Mouse (Mus musculus) thymus, adult 2 months (tissue): ENCODE measurements at regions not wholly inside any gene's neighbourhood (a gene's known extent, or its start where the extent isn't known, plus 50 kb on each side); places are given as distances from the start of the nearest gene placed in this dataset.

Source experiments
- DNase-seq: peaks from one replicate; pipeline ENCODE4 v3.0.0; 2021
- H3K27ac ChIP-seq: fragments of 200-500 bp; 2 replicates; pipeline ENCODE4 v1.5.1; 2012; ENCODE audit warnings: low read length, control low read depth; ENCODE audit not compliant: control insufficient read depth, insufficient read depth
- H3K27me3 ChIP-seq: fragments of 200-500 bp; 2 replicates; pipeline ENCODE4 v1.6.1; 2012; ENCODE audit warnings: mild to moderate bottlenecking, low read length, moderate library complexity, mixed read lengths; ENCODE audit not compliant: control insufficient read depth, insufficient read depth
- H3K36me3 ChIP-seq: fragments of 200-500 bp; 2 replicates; pipeline ENCODE4 v1.6.1; 2012; ENCODE audit warnings: mild to moderate bottlenecking, low read length, moderate library complexity; ENCODE audit not compliant: control insufficient read depth, insufficient read depth
- H3K4me1 ChIP-seq: fragments of 200-500 bp; replicated peaks from 2 replicates; pipeline ENCODE4 v1.6.1; 2012; ENCODE audit warnings: low read length; ENCODE audit not compliant: control insufficient read depth, insufficient read depth
- H3K4me3 ChIP-seq: fragments of 200-500 bp; 2 replicates; pipeline ENCODE4 v1.5.1; 2012; ENCODE audit warnings: mild to moderate bottlenecking, low read length, control low read depth, moderate library complexity; ENCODE audit not compliant: control insufficient read depth, insufficient read depth
- CTCF ChIP-seq: fragments of 200-500 bp; IDR thresholded peaks from 2 replicates; pipeline ENCODE4 v1.5.1; 2012; ENCODE audit warnings: mild to moderate bottlenecking, control low read depth, low read length, moderate library complexity, borderline replicate concordance; ENCODE audit not compliant: control insufficient read depth, poor library complexity, insufficient read depth; ENCODE audit errors: extremely low read depth
- POLR2A ChIP-seq: fragments of 200-500 bp; IDR thresholded peaks from 2 replicates; pipeline ENCODE4 v1.6.1; 2012; ENCODE audit warnings: mild to moderate bottlenecking, low read length, control low read depth, moderate library complexity; ENCODE audit not compliant: control insufficient read depth, poor library complexity, insufficient read depth; ENCODE audit errors: extremely low read depth
- WGBS: fragments of 180-500 bp; shearing (Covaris S2); methylation state at CpG from one replicate; pipeline ENCODE4 v1.1.7; 2018; 5-methylcytosine and 5-hydroxymethylcytosine counted together

DNA sequence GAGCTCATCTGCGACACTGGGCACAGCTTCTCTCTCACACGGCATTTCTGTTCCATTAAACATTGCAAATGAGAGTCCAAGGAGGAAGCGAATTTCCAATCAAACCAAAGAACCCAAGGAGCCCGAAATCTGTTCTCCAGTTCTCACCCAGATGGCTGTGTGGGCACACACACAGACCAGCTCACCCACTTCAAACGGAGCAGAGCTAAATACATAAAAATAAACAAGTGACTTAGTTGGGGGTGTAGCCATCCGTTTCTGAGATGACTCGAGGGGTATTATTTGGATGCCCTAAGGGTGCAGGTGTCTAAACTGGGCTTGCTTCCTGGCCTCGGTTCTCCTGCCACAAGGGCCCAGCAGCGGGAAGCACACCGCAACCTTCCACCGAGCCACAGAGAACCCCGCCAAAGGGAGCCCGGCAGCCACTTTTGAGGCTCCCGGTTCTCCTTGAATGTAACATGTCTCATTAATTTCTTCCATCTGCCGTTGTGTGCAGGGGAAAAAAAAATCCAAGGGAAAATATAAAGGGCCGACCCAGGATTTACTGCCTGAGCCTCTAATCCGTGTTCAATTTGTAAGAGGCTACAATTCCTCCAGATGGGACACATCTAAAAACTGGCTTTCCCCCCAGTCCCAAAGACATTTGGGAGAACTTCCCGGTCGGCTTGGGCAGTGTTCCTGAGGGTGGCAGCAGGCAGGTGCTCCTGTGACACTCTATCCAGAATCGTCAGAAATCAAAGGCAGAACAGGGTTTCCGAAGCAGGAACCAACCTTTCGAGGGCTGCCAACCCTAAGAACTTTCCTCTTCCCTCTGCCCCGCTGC lies 598.6 kb upstream of the Gm10131 start:
- H3K4me1 ChIP-seq: no peaks in the 10 kb centered on the region
- no peak overlapping the region for H3K4me3 ChIP-seq
- no peak for TF ChIP-seq CTCF
- no peak for TF ChIP-seq POLR2A
- no peaks in the 10 kb centered on the region for H3K27me3 ChIP-seq
- no peaks in the 10 kb centered on the region for H3K36me3 ChIP-seq
- 92% methylated on average over 23 of the region's 23 CpGs for WGBS
- no peak for DNase-seq
- no peak overlapping the region for H3K27ac ChIP-seq

DNA sequence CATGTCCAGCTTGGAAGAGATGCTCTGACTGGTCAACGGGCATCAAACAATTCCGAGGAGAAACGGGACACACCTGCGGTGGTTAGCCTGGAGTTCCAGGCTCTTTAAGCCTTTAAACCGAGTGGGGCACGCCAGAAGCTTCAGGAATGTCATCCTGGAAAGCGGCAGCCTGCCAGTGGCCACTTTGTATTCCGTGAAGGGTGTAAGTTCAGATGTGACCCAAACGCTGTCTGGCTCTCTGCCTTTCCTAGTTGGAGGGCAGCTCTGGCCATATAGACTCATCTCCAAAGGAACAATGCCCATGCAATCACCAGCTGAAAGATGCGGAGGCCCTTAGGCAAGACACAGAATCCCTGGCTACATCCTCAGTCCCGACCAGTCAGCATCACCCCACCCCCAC lies 597.8 kb upstream of the Gm10131 start:
- no peak for DNase-seq
- TF ChIP-seq CTCF (no peak), POLR2A (no peak)
- Histone ChIP-seq H3K27ac (no peak overlapping the region), H3K4me3 (no peak overlapping the region), H3K27me3 (no peaks in the 10 kb centered on the region), H3K4me1 (no peaks in the 10 kb centered on the region), H3K36me3 (no peaks in the 10 kb centered on the region)
- WGBS: 86% methylated on average over 11 of the region's 11 CpGs

DNA sequence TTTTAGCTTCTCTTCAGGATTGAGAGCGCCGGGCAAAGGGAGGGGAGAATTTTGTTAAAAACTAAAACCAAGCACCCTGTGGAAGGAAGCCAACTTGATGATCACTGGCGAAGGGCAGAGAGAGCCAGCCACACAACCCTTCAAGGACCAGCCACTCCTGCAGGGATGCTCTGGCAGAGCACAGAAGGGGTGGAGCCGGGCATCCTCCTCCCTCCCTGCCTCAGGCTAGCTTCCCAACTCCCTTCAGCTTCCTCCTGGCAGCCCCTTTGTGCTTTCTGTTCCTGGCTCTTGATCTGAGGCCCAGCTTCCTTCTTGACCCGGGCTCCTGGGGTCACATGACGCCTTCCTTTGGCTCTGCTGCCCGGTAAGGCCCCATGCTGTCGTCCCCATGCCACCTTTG lies 591.8 kb upstream of the Gm10131 start:
- H3K4me3 ChIP-seq: no peak overlapping the region
- no peaks in the 10 kb centered on the region for H3K27me3 ChIP-seq
- no peaks in the 10 kb centered on the region for H3K4me1 ChIP-seq
- 74% methylated on average over 8 of the region's 8 CpGs for WGBS
- no peaks in the 10 kb centered on the region for H3K36me3 ChIP-seq
- no peak for DNase-seq
- H3K27ac ChIP-seq: no peak overlapping the region
- TF ChIP-seq CTCF: no peak
- TF ChIP-seq POLR2A: no peak

DNA sequence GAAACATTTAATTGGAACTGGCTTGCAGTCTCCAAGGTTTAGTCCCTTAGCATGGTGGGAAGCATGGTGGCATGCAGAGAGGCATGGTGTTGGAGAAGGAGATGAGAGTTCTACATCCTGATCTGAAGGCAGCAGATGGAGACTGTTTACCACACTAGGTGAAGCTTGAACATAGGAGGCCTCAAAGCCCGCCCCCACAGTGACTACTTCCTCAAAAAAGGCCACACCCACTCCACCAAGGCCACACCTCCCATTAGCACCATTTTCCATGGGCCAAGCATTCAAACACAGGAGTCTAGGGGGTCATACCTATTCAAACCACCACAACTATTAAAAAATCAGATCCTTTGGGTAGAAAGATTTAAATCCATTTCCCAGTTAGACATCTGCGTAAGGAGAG lies 591.3 kb upstream of the Gm10131 start:
- no peaks in the 10 kb centered on the region for H3K36me3 ChIP-seq
- H3K4me3 ChIP-seq: no peak overlapping the region
- 95% methylated on average over 2 of the region's 2 CpGs for WGBS
- no peak for DNase-seq
- TF ChIP-seq CTCF (no peak), POLR2A (no peak)
- no peak overlapping the region for H3K27ac ChIP-seq
- H3K4me1 ChIP-seq: no peaks in the 10 kb centered on the region
- no peaks in the 10 kb centered on the region for H3K27me3 ChIP-seq

DNA sequence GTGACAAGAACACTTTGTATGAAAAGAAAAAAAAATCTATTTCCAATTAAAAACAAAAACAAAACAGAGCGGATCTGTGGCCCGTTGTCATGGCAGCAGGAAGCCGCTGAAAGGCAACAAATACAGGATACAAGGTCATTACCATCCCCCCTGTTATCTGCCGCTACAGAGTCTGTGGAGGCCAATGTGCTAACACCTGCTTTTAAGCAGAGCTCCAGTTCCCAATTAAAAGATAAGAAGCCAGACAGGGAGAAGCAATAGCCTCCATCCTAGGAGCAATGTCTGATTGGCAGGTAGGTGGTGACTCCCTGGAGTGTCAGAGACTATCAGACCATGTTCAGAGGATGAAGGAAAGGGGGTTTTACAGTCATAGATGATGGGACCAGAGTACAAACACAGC lies 587.5 kb upstream of the Gm10131 start:
- Histone ChIP-seq H3K4me1 (peaks cover 3% of the 10 kb centered on the region), H3K4me3 (no peak overlapping the region), H3K27ac (no peak overlapping the region), H3K27me3 (no peaks in the 10 kb centered on the region), H3K36me3 (no peaks in the 10 kb centered on the region)
- DNase-seq: no peak
- 87% methylated on average over 4 of the region's 4 CpGs for WGBS
- TF ChIP-seq POLR2A (no peak), CTCF (no peak)

DNA sequence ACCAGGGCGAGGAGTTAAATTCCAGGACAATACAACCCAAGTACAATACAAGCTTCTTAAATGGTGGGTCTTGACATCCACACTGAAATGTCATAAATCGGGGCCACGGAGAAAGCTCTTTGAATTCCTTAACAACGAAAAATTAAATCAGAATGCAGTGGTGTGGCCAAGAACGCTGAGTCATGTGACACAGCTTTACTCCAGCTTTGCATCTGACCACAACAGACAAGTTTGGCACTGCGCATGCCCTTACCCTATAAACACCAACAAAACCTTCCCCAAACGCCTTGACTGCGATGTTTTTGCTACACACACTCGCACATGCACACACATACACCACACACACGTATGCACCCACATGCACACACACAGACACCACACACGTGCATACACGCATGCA lies 584.8 kb upstream of the Gm10131 start:
- H3K27ac ChIP-seq: no peak overlapping the region
- no peak for DNase-seq
- H3K27me3 ChIP-seq: no peaks in the 10 kb centered on the region
- H3K4me1 ChIP-seq: peaks cover 8% of the 10 kb centered on the region
- H3K4me3 ChIP-seq: no peak overlapping the region
- H3K36me3 ChIP-seq: no peaks in the 10 kb centered on the region
- TF ChIP-seq CTCF: no peak
- TF ChIP-seq POLR2A: no peak
- WGBS: 70% methylated on average over 12 of the region's 12 CpGs

DNA sequence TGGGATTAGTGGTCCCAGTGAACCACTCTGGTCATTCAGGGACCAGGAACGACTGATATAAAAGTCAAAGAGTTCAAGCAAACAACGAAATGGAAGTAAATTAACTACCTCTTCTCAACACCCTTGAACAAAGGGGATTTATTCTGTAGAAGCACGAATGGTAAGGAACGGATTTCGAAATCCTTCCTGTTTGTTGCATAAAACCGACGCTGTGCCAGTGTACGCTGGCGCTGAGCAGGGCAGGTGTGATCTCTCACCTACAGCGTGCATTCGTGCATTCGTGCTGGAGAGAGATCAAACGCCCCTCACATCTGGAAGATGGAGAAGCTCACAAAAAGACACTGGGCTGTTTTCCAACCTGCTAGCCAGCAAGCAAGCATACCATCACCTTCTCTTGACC lies 581.1 kb upstream of the Gm10131 start:
- H3K27ac ChIP-seq: no peak overlapping the region
- peaks cover 24% of the 10 kb centered on the region for H3K4me1 ChIP-seq
- no peaks in the 10 kb centered on the region for H3K27me3 ChIP-seq
- WGBS: 34% methylated on average over 13 of the region's 13 CpGs
- no peaks in the 10 kb centered on the region for H3K36me3 ChIP-seq
- H3K4me3 ChIP-seq: no peak overlapping the region
- peak; percentile 16 for DNase-seq
- TF ChIP-seq POLR2A (no peak), CTCF (no peak)

DNA sequence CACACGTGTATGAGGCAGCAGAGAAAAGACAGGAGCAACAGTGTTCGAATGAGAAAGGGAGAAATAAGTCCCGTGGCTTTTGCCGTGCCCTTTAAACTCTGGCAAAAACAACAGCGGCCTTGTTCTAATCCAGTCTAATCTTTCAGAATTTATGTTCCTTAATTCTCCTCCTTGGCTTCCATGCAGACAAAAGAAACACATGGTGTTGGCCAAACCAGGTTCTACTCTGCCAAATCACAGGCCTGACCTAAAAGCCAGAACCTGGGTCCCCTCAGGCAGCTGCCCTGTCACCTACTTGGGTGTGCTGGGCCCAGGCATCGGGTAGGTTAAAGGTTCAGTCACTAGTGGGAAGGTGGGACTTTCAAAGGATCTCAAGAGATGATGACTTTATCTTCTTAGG lies 580.2 kb upstream of the Gm10131 start:
- H3K27me3 ChIP-seq: no peaks in the 10 kb centered on the region
- no peaks in the 10 kb centered on the region for H3K36me3 ChIP-seq
- no peak overlapping the region for H3K27ac ChIP-seq
- 96% methylated on average over 6 of the region's 6 CpGs for WGBS
- H3K4me3 ChIP-seq: no peak overlapping the region
- TF ChIP-seq POLR2A (no peak), CTCF (no peak)
- DNase-seq: no peak
- peaks cover 24% of the 10 kb centered on the region for H3K4me1 ChIP-seq
